Mouse (Mus musculus) liver, postnatal 0 days (tissue): Measurements from ENCODE around the gene Cspg5.

Experiments
- CTCF ChIP-seq: sonication (generic); IDR thresholded peaks from 2 replicates; pipeline ENCODE4 v1.5.1; 2016; ENCODE audit warnings: antibody characterized with exemption, low read depth
- EP300 ChIP-seq: IDR thresholded peaks from 2 replicates; pipeline ENCODE4 v1.6.1; 2016; ENCODE audit warnings: antibody characterized with exemption, low read depth, mild to moderate bottlenecking

DNA sequence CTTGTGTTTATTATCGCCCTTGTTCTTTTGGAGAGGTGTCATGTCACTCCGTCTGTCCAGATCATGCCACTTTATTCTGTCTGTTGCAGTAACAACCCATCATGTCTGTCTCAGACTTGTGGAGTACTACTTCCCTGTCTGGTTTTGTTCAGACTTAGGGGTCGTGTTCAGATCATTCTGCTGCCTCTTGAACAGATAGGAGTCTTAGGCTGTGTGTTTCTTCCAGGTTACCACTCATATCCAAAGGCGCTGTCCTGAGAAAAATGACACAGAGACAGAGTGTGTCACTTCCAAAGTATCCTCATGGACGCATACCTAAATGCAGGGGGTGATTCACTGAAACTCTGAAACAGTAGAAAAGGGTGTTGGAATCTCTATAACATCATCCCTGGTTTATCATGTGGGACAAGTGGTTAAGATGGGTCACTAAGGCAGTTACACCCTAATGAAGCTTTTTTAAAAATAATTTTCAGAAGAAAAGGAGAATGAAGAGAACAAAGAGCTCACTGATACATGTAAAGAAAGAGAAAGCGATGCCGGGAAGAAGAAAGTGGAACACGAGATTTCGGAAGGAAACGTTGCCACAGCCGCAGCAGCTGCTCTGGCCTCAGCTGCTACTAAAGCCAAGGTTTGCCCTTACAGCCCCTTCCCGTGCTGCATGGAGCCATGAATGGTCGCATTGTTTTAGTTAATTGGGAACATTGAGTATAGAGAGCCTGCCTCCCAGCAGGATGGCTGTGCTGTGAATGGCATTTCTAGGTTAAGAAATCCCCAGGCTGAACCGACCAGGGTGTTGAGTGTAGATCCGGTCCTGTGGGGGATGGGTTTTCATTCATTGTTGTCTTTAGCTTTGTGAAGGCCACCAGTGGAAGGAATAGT, 37.8 kb upstream of the Cspg5 start:
- TF ChIP-seq CTCF (no peak), EP300 (no peak)
